Mouse (Mus musculus) myocyte (in vitro differentiated cells): ENCODE data around the gene Frem1. TPM values are rescaled to one million over a fixed set of nuclear protein-coding genes. Genes with fewer than 3 reads are reported as not detected.

ENCODE experiments used
- H3K27me3 ChIP-seq: one replicate; pipeline ENCODE4 v1.6.1; 2011; ENCODE audit not compliant: control insufficient read depth, insufficient read depth, insufficient read length
- H3K36me3 ChIP-seq: one replicate; pipeline ENCODE4 v1.6.1; 2011; ENCODE audit not compliant: control insufficient read depth, insufficient read depth
- H3K4me2 ChIP-seq: one replicate; pipeline ENCODE4 v1.6.1; 2011; ENCODE audit warnings: low read depth, control low read depth
- H3K4me3 ChIP-seq: one replicate; pipeline ENCODE4 v1.5.1; 2011; ENCODE audit warnings: mild to moderate bottlenecking, control low read depth, moderate library complexity
- H3K79me2 ChIP-seq: one replicate; pipeline ENCODE4 v1.6.1; 2011; ENCODE audit not compliant: control insufficient read depth, insufficient read depth
- H3ac ChIP-seq: one replicate; pipeline ENCODE4 v1.6.1; 2011; ENCODE audit not compliant: control insufficient read depth, insufficient read length
- CEBPB ChIP-seq: IDR thresholded peaks from 2 replicates; pipeline ENCODE4 v1.6.1; 2011; ENCODE audit warnings: mild to moderate bottlenecking, moderate library complexity; ENCODE audit not compliant: poor library complexity, insufficient read depth, severe bottlenecking
- E2F4 ChIP-seq: IDR thresholded peaks from one replicate; pipeline ENCODE4 v1.6.1; 2011; ENCODE audit warnings: mild to moderate bottlenecking, control low read depth, moderate library complexity; ENCODE audit not compliant: insufficient read depth
- MAX ChIP-seq: IDR thresholded peaks from one replicate; pipeline ENCODE4 v1.6.1; 2011; ENCODE audit warnings: low read depth, mild to moderate bottlenecking, control low read depth
- MYOD1 ChIP-seq, 3 experiments: IDR thresholded peaks; one replicate each; pipeline ENCODE4 v1.6.1; 2011; ENCODE audit warnings: control low read depth in 2 of 3, low read depth in 2 of 3, mild to moderate bottlenecking in 2 of 3, moderate library complexity in 1 of 3; ENCODE audit not compliant: insufficient read length in 2 of 3, control insufficient read depth in 1 of 3
- MYOG ChIP-seq, 3 experiments: IDR thresholded peaks; one replicate each; pipeline ENCODE4 v1.6.1; 2011; ENCODE audit warnings: control low read depth in 2 of 3, low read depth in 2 of 3, mild to moderate bottlenecking in 2 of 3; ENCODE audit not compliant: insufficient read length in 2 of 3, control insufficient read depth in 1 of 3, insufficient read depth in 1 of 3
- POLR2A ChIP-seq: IDR thresholded peaks from one replicate; pipeline ENCODE4 v1.6.1; 2011; ENCODE audit warnings: low read depth, mild to moderate bottlenecking, control low read depth, moderate library complexity; ENCODE audit not compliant: insufficient read length
- POLR2AphosphoS2 ChIP-seq: IDR thresholded peaks from one replicate; pipeline ENCODE4 v1.6.1; 2011; ENCODE audit warnings: low read depth, control low read depth; ENCODE audit not compliant: insufficient read length
- REST ChIP-seq: IDR thresholded peaks from one replicate; pipeline ENCODE4 v1.6.1; 2011; ENCODE audit warnings: mild to moderate bottlenecking, control low read depth, moderate library complexity; ENCODE audit not compliant: insufficient read depth, insufficient read length
- SRF ChIP-seq: IDR thresholded peaks from one replicate; pipeline ENCODE4 v1.6.1; 2011; ENCODE audit warnings: low read depth; ENCODE audit not compliant: control insufficient read depth, insufficient read length
- TCF12 ChIP-seq: IDR thresholded peaks from one replicate; pipeline ENCODE4 v1.6.1; 2011; ENCODE audit warnings: mild to moderate bottlenecking, control low read depth; ENCODE audit not compliant: poor library complexity, insufficient read depth, severe bottlenecking
- TCF3 ChIP-seq: IDR thresholded peaks from one replicate; pipeline ENCODE4 v1.6.1; 2011; ENCODE audit warnings: low read depth, control low read depth; ENCODE audit not compliant: insufficient read length
- USF1 ChIP-seq: IDR thresholded peaks from one replicate; pipeline ENCODE4 v1.6.1; 2011; ENCODE audit warnings: low read depth, mild to moderate bottlenecking, control low read depth, moderate library complexity
- polyA plus RNA-seq: library from polyadenylated mRNA; unstranded; fragments of >200 nt; fragmentation: generic; extraction: Trizol; gene quantifications from one replicate; pipeline ENCODE4 v1.2.1, GENCODE M21; 2012; ENCODE audit warnings: missing spikeins

Gene Frem1
- polyA plus RNA-seq, 1 experiment = 0.01 TPM

- H3K79me2 ChIP-seq = no peaks in the 10 kb centered on the region
- no peak overlapping the region for H3K4me2 ChIP-seq
Observed at GRCm38 (mm10) chr4:82972381-82972780, 79.8 kb downstream of the Frem1 start.

GRCm38 (mm10) chr4:82970901-82971648 is 81.1 kb downstream of the Frem1 start:
- H3ac ChIP-seq = no peak overlapping the region
- no peaks in the 10 kb centered on the region for H3K79me2 ChIP-seq
- H3K36me3 ChIP-seq = no peaks in the 10 kb centered on the region
- TF ChIP-seq CEBPB (no peak), POLR2AphosphoS2 (no peak), USF1 (no peak), TCF12 (no peak), MYOG (IDR thresholded peaks at IDR 0.05; ENCODE audit: control insufficient read depth in 1 of 3, insufficient read depth in 1 of 3, insufficient read length in 2 of 3, low read depth in 2 of 3) (no peak), REST (no peak), POLR2A (no peak), MYOD1 (IDR thresholded peaks at IDR 0.05; ENCODE audit: control insufficient read depth in 1 of 3, insufficient read length in 2 of 3, low read depth in 2 of 3) (no peak), TCF3 (no peak), SRF (no peak), E2F4 (no peak), MAX (no peak)
- H3K27me3 ChIP-seq = peaks cover 4% of the 10 kb centered on the region
- H3K4me3 ChIP-seq = no peak overlapping the region
- no peak overlapping the region for H3K4me2 ChIP-seq

More at GRCm38 (mm10) chr4:82972381-82972780, 79.8 kb downstream of the Frem1 start:
- TF ChIP-seq TCF12 (no peak), SRF (no peak), MAX (no peak), CEBPB (no peak), POLR2A (no peak), E2F4 (no peak), MYOG (IDR thresholded peaks at IDR 0.05; ENCODE audit: control insufficient read depth in 1 of 3, insufficient read depth in 1 of 3, insufficient read length in 2 of 3, low read depth in 2 of 3) (no peak), TCF3 (no peak), MYOD1 (IDR thresholded peaks at IDR 0.05; ENCODE audit: control insufficient read depth in 1 of 3, insufficient read length in 2 of 3, low read depth in 2 of 3) (no peak), POLR2AphosphoS2 (no peak), REST (no peak), USF1 (no peak)
- peaks cover 4% of the 10 kb centered on the region for H3K27me3 ChIP-seq
- H3K36me3 ChIP-seq = no peaks in the 10 kb centered on the region
- H3K4me3 ChIP-seq = no peak overlapping the region
- no peak overlapping the region for H3ac ChIP-seq

GRCm38 (mm10) chr4:82961024-82961423 is 91.1 kb downstream of the Frem1 start:
- Histone ChIP-seq H3K27me3 (no peaks in the 10 kb centered on the region), H3K4me2 (no peak overlapping the region), H3K4me3 (no peak overlapping the region), H3K79me2 (no peaks in the 10 kb centered on the region), H3K36me3 (no peaks in the 10 kb centered on the region), H3ac (no peak overlapping the region)
- TF ChIP-seq MAX = no peak
- TF ChIP-seq MYOD1 (IDR thresholded peaks at IDR 0.05; ENCODE audit: control insufficient read depth in 1 of 3, insufficient read length in 2 of 3, low read depth in 2 of 3) = peak in 2 of 3 experiments; percentile 78 to 79
- no peak for TF ChIP-seq TCF3

GRCm38 (mm10) chr4:82957827-82958538 is 94.2 kb downstream of the Frem1 start:
- no peak for TF ChIP-seq POLR2AphosphoS2
- TF ChIP-seq MYOD1 (IDR thresholded peaks at IDR 0.05; ENCODE audit: control insufficient read depth in 1 of 3, insufficient read length in 2 of 3, low read depth in 2 of 3) = no peak
- no peak for TF ChIP-seq MAX
- H3K36me3 ChIP-seq = no peaks in the 10 kb centered on the region
- no peak overlapping the region for H3K4me3 ChIP-seq
- H3ac ChIP-seq = no peak overlapping the region
- no peaks in the 10 kb centered on the region for H3K27me3 ChIP-seq
- no peaks in the 10 kb centered on the region for H3K79me2 ChIP-seq
- no peak overlapping the region for H3K4me2 ChIP-seq

GRCm38 (mm10) chr4:82953992-82954391 is 98.1 kb downstream of the Frem1 start:
- no peak overlapping the region for H3K4me2 ChIP-seq
- no peaks in the 10 kb centered on the region for H3K27me3 ChIP-seq
- H3K4me3 ChIP-seq = no peak overlapping the region
- no peak overlapping the region for H3ac ChIP-seq
- no peak for TF ChIP-seq TCF3
- TF ChIP-seq E2F4 = no peak
- no peak for TF ChIP-seq SRF
- no peak for TF ChIP-seq MYOG (IDR thresholded peaks at IDR 0.05; ENCODE audit: control insufficient read depth in 1 of 3, insufficient read depth in 1 of 3, insufficient read length in 2 of 3, low read depth in 2 of 3)
- TF ChIP-seq POLR2AphosphoS2 = no peak
- H3K79me2 ChIP-seq = no peaks in the 10 kb centered on the region
- no peaks in the 10 kb centered on the region for H3K36me3 ChIP-seq
